Mouse (Mus musculus): ENCODE measurements at regions not wholly inside any gene's neighbourhood (a gene's known extent, or its start where the extent isn't known, plus 50 kb on each side); places are given as distances from the start of the nearest gene placed in this dataset.

GRCm38 (mm10) chr9:32005348-32005747 lies 92.1 kb upstream of the Barx2 start:
- DNase-seq (ENCODE audit: low spot score) = no peak

GRCm38 (mm10) chr9:32006350-32006749 lies 93.1 kb upstream of the Barx2 start:
- DNase-seq (ENCODE audit: low spot score) = no peak

- DNase-seq (ENCODE audit: low spot score) = no peak
These were observed 97.9 kb upstream of the Barx2 start for GRCm38 (mm10) chr9:32010953-32011770.

- DNase-seq (ENCODE audit: low spot score) = no peak
These were observed 99.7 kb upstream of the Arhgap32 start for GRCm38 (mm10) chr9:32016286-32016685.

GRCm38 (mm10) chr9:32018020-32018419 lies 97.9 kb upstream of the Arhgap32 start:
- DNase-seq (ENCODE audit: low spot score) = no peak

GRCm38 (mm10) chr9:32019786-32020185 lies 96.2 kb upstream of the Arhgap32 start:
- DNase-seq (ENCODE audit: low spot score) = no peak

- DNase-seq (ENCODE audit: low spot score) = no peak
These were observed 94.8 kb upstream of the Arhgap32 start for GRCm38 (mm10) chr9:32020942-32021731.

GRCm38 (mm10) chr9:32021755-32022154 lies 94.2 kb upstream of the Arhgap32 start:
- DNase-seq (ENCODE audit: low spot score) = no peak

- no peak for DNase-seq (ENCODE audit: low spot score)
These were observed 92.9 kb upstream of the Arhgap32 start for GRCm38 (mm10) chr9:32022996-32023395.

- no peak for DNase-seq (ENCODE audit: low spot score)
These were observed 91.2 kb upstream of the Arhgap32 start for GRCm38 (mm10) chr9:32024767-32025166.

GRCm38 (mm10) chr9:32027962-32028361 lies 88.0 kb upstream of the Arhgap32 start:
- DNase-seq (ENCODE audit: low spot score) = no peak

GRCm38 (mm10) chr9:32029001-32029400 lies 86.9 kb upstream of the Arhgap32 start:
- DNase-seq (ENCODE audit: low spot score) = no peak

- DNase-seq (ENCODE audit: low spot score) = no peak
These were observed 86.2 kb upstream of the Arhgap32 start for GRCm38 (mm10) chr9:32029786-32030185.

GRCm38 (mm10) chr9:32030203-32030602 lies 85.7 kb upstream of the Arhgap32 start:
- DNase-seq (ENCODE audit: low spot score) = no peak

- peak; percentile 58 for DNase-seq (ENCODE audit: low spot score)
These were observed 83.9 kb upstream of the Arhgap32 start for GRCm38 (mm10) chr9:32031950-32032453.

GRCm38 (mm10) chr9:32032521-32033185 lies 83.3 kb upstream of the Arhgap32 start:
- DNase-seq (ENCODE audit: low spot score) = peak; percentile 38

- no peak for DNase-seq (ENCODE audit: low spot score)
These were observed 82.0 kb upstream of the Arhgap32 start for GRCm38 (mm10) chr9:32033937-32034336.

GRCm38 (mm10) chr9:32039999-32040398 lies 75.9 kb upstream of the Arhgap32 start:
- DNase-seq (ENCODE audit: low spot score) = no peak

- DNase-seq (ENCODE audit: low spot score) = no peak
These were observed 72.6 kb upstream of the Arhgap32 start for GRCm38 (mm10) chr9:32043344-32043743.

GRCm38 (mm10) chr9:32046791-32047190 lies 69.1 kb upstream of the Arhgap32 start:
- DNase-seq (ENCODE audit: low spot score) = no peak

- no peak for DNase-seq (ENCODE audit: low spot score)
These were observed 67.0 kb upstream of the Arhgap32 start for GRCm38 (mm10) chr9:32048941-32049340.

GRCm38 (mm10) chr9:32049546-32049945 lies 66.4 kb upstream of the Arhgap32 start:
- DNase-seq (ENCODE audit: low spot score) = no peak

Data from ovary, postnatal 10 days (tissue).